Mouse (Mus musculus) liver, postnatal 0 days (tissue): Measurements from ENCODE around the gene Ssna1. TPM values are rescaled to one million over a fixed set of nuclear protein-coding genes. Genes with fewer than 3 reads are reported as not detected.

ENCODE experiments used
- ATAC-seq: fragments of 200-750 bp; cut with Nextera tagmentation; 2 replicates; pipeline ENCODE4 v1.8.0; 2017; ENCODE audit warnings: mild to moderate bottlenecking, moderate library complexity
- DNase-seq: peaks from one replicate; pipeline ENCODE4 v3.0.0-alpha.2; 2016
- H3K27ac ChIP-seq: fragments of 300-500 bp; sonication (generic); 2 replicates; pipeline ENCODE4 v1.5.1; 2014; ENCODE audit warnings: antibody characterized with exemption, moderate library complexity, mild to moderate bottlenecking, low read depth
- H3K27me3 ChIP-seq: fragments of 300-500 bp; sonication (generic); 2 replicates; pipeline ENCODE4 v1.6.1; 2014; ENCODE audit warnings: low read length, control low read depth, mixed read lengths; ENCODE audit not compliant: insufficient read depth
- H3K36me3 ChIP-seq: fragments of 300-500 bp; sonication (generic); replicated peaks from 2 replicates; pipeline ENCODE4 v1.6.1; 2014; ENCODE audit warnings: mild to moderate bottlenecking, control low read depth, low read length, moderate library complexity, mixed read lengths; ENCODE audit not compliant: insufficient read depth
- H3K4me1 ChIP-seq: fragments of 300-500 bp; sonication (generic); 2 replicates; pipeline ENCODE4 v1.6.1; 2014; ENCODE audit warnings: antibody characterized with exemption, mild to moderate bottlenecking, control low read depth; ENCODE audit not compliant: insufficient read depth
- H3K4me2 ChIP-seq: fragments of 300-500 bp; sonication (generic); 2 replicates; pipeline ENCODE4 v1.6.1; 2014; ENCODE audit warnings: low read depth, mild to moderate bottlenecking, low read length, moderate library complexity, mixed read lengths
- H3K4me3 ChIP-seq: fragments of 300-500 bp; sonication (generic); 2 replicates; pipeline ENCODE4 v1.5.1; 2014; ENCODE audit warnings: low read depth, low read length
- H3K9ac ChIP-seq: fragments of 300-500 bp; sonication (generic); replicated peaks from 2 replicates; pipeline ENCODE4 v1.6.1; 2014; ENCODE audit warnings: mild to moderate bottlenecking, moderate library complexity
- H3K9me3 ChIP-seq: fragments of 300-500 bp; sonication (generic); 2 replicates; pipeline ENCODE4 v1.6.1; 2016; ENCODE audit warnings: mild to moderate bottlenecking, control low read depth, low read length, mixed read lengths
- CTCF ChIP-seq: sonication (generic); IDR thresholded peaks from 2 replicates; pipeline ENCODE4 v1.5.1; 2016; ENCODE audit warnings: antibody characterized with exemption, low read depth
- EP300 ChIP-seq: IDR thresholded peaks from 2 replicates; pipeline ENCODE4 v1.6.1; 2016; ENCODE audit warnings: antibody characterized with exemption, low read depth, mild to moderate bottlenecking
- WGBS: fragments of 180-500 bp; shearing (Covaris S2); extraction: QIAGEN DNeasy Blood & Tissue Kit; methylation state at CpG from one replicate; pipeline ENCODE4 v1.1.7; 2014; ENCODE audit not compliant: insufficient replicate concordance; 5-methylcytosine and 5-hydroxymethylcytosine counted together
- polyA plus RNA-seq: library from polyadenylated mRNA; unstranded; fragments of >200 nt; fragmentation: Nextera tagmentation; extraction: Ambion mirVana; gene quantifications from 2 replicates; pipeline ENCODE4 v1.2.1, GENCODE M21; 2015

The Ssna1 gene
- polyA plus RNA-seq, 1 experiment from 2014 or later, result 81.7 TPM

DNA sequence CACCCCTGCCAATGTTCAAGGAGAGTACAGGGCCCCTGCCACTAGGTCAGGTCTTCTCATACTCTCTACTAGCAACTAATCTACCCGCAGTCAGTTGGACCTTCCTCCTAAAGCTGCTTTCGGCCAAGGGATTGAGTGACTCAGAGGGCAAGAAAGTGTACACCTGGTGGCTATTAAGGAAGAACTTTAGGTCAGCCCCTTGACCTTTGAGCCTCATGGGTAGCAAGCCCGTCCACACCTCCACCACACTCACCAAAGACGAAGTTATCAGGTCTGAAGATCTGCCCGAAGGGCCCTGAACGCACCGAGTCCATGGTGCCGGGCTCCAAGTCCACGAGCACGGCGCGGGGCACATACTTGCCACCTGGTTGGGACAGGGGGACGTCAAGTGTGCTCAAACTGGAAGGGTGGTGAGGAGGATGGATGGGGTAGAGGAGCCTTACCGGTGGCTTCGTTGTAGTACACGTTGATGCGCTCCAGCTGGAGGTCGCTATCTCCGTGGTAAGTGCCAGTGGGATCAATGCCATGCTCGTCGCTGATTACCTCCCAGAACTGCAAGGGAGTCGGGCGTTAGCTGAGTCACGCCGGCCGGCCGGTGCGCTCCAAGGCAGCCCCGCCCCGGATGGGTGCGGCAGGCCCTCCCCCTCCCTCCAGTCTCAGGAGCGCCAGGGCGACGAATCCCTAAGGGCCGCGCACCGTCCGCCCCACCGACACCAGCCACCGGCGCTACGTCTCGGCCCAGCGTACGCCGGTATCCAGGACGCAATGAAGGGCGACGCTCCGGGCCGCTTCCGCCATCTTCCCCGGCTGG is 48.4 kb downstream of the Ssna1 start:
- Histone ChIP-seq H3K9me3 (no peaks in the 10 kb centered on the region), H3K4me3 (peak overlapping the region; percentile 69), H3K27me3 (no peaks in the 10 kb centered on the region), H3K9ac (peak overlapping the region; percentile 84), H3K36me3 (peaks cover 13% of the 10 kb centered on the region), H3K27ac (peak overlapping the region; percentile 99), H3K4me1 (peaks cover 19% of the 10 kb centered on the region), H3K4me2 (peak overlapping the region; percentile 74)
- WGBS, result 2% methylated on average over 53 of the region's 53 CpGs
- TF ChIP-seq EP300 (no peak), CTCF (no peak)
- ATAC-seq (peak; percentile 78), DNase-seq (peak; percentile 95)

GRCm38 (mm10) chr2:25221331-25221772 is 50.9 kb downstream of the Ssna1 start:
- H3K4me3 ChIP-seq, result no peak overlapping the region
- no peaks in the 10 kb centered on the region for H3K27me3 ChIP-seq
- TF ChIP-seq EP300 (no peak), CTCF (no peak)
- H3K27ac ChIP-seq, result no peak overlapping the region
- WGBS, result 77% methylated on average over 5 of the region's 5 CpGs
- H3K4me2 ChIP-seq, result no peak overlapping the region
- DNase-seq, result no peak
- peaks cover 13% of the 10 kb centered on the region for H3K36me3 ChIP-seq
- H3K9ac ChIP-seq, result no peak overlapping the region
- H3K9me3 ChIP-seq, result no peaks in the 10 kb centered on the region
- ATAC-seq, result no peak
- peaks cover 15% of the 10 kb centered on the region for H3K4me1 ChIP-seq

Other genes with a start within 250 kb of the Ssna1 start
- gene Nsmf, start 218.1 kb downstream of the Ssna1 start, polyA plus RNA-seq, result 29.0 and 32.1 TPM in 2 replicates
- 23.8 and 25.9 TPM in 2 replicates for gene Entpd8, start 192.1 kb downstream of the Ssna1 start, polyA plus RNA-seq
- 0.52 and 0.59 TPM in 2 replicates for gene Noxa1, start 177.3 kb downstream of the Ssna1 start, polyA plus RNA-seq
- gene Nrarp, start 91.7 kb downstream of the Ssna1 start, polyA plus RNA-seq, result 1.3 and 1.7 TPM in 2 replicates
- 5.4 and 6.0 TPM in 2 replicates for gene Tor4a, start 75.6 kb downstream of the Ssna1 start, polyA plus RNA-seq
- gene Nelfb, start 60.9 kb downstream of the Ssna1 start, polyA plus RNA-seq, result 19.3 and 22.3 TPM in 2 replicates
- gene Stpg3, start 57.8 kb downstream of the Ssna1 start, polyA plus RNA-seq, result not detected in 2 replicates
- not detected in 2 replicates for gene Fam166a, start 53.7 kb downstream of the Ssna1 start, polyA plus RNA-seq
- gene Tubb4b, start 47.7 kb downstream of the Ssna1 start, polyA plus RNA-seq, result 263 and 294 TPM in 2 replicates
- not detected in 2 replicates for gene Slc34a3, start 38.1 kb downstream of the Ssna1 start, polyA plus RNA-seq
- not detected in 2 replicates for gene Rnf224, start 35.7 kb downstream of the Ssna1 start, polyA plus RNA-seq
- gene Rnf208, start 30.2 kb downstream of the Ssna1 start, polyA plus RNA-seq, result 0.11 TPM in 1 of 2 replicates, not detected in the other
- not detected in 2 replicates for gene Cysrt1, start 30.0 kb downstream of the Ssna1 start, polyA plus RNA-seq
- gene AL732309.1, start 25.6 kb downstream of the Ssna1 start, polyA plus RNA-seq, result 1.2 and 1.4 TPM in 2 replicates
- gene Tmem203, start 17.0 kb downstream of the Ssna1 start, polyA plus RNA-seq, result 34.0 and 37.1 TPM in 2 replicates
- 5.3 TPM in 2 replicates for gene Tprn, start 9.8 kb downstream of the Ssna1 start, polyA plus RNA-seq
- 19.8 and 22.8 TPM in 2 replicates for gene Anapc2, start within 50 bp of the Ssna1 start, polyA plus RNA-seq
- gene Tmem210, start 15.7 kb upstream of the Ssna1 start, polyA plus RNA-seq, result not detected in 2 replicates
- not detected in 2 replicates for gene Lrrc26, start 17.5 kb upstream of the Ssna1 start, polyA plus RNA-seq
- gene Grin1, start 46.7 kb upstream of the Ssna1 start, polyA plus RNA-seq, result not detected in 2 replicates
- 15.7 and 16.5 TPM in 2 replicates for gene Man1b1, start 59.9 kb upstream of the Ssna1 start, polyA plus RNA-seq
- 12.8 and 15.4 TPM in 2 replicates for gene Dpp7, start 83.9 kb upstream of the Ssna1 start, polyA plus RNA-seq
- gene Uap1l1, start 93.2 kb upstream of the Ssna1 start, polyA plus RNA-seq, result 18.7 and 19.4 TPM in 2 replicates
- gene Sapcd2, start 99.9 kb upstream of the Ssna1 start, polyA plus RNA-seq, result 5.5 and 7.4 TPM in 2 replicates
- 2.9 and 3.6 TPM in 2 replicates for gene Entpd2, start 123.4 kb upstream of the Ssna1 start, polyA plus RNA-seq
- gene Npdc1, start 126.9 kb upstream of the Ssna1 start, polyA plus RNA-seq, result 5.2 and 5.4 TPM in 2 replicates
- 0.78 and 0.97 TPM in 2 replicates for gene Fut7, start 150.8 kb upstream of the Ssna1 start, polyA plus RNA-seq
- 0.71 and 0.87 TPM in 2 replicates for gene Abca2, start 156.3 kb upstream of the Ssna1 start, polyA plus RNA-seq
- gene Clic3, start 184.4 kb upstream of the Ssna1 start, polyA plus RNA-seq, result 0.77 and 1.4 TPM in 2 replicates
- gene Paxx, start 188.7 kb upstream of the Ssna1 start, polyA plus RNA-seq, result 14.7 and 17.1 TPM in 2 replicates
- 0.83 and 1.0 TPM in 2 replicates for gene Ptgds, start 197.6 kb upstream of the Ssna1 start, polyA plus RNA-seq
- not detected in 2 replicates for gene Lcn12, start 221.5 kb upstream of the Ssna1 start, polyA plus RNA-seq
- gene Fbxw5, start 228.3 kb upstream of the Ssna1 start, polyA plus RNA-seq, result 26.7 and 26.9 TPM in 2 replicates
- 106 and 107 TPM in 2 replicates for gene C8g, start 229.3 kb upstream of the Ssna1 start, polyA plus RNA-seq